Mouse (Mus musculus): ENCODE results near the gene 2010111I01Rik. TPM values are rescaled to one million over a fixed set of nuclear protein-coding genes. Genes with fewer than 3 reads are reported as not detected.
A peak's percentile ranks its signal among the peaks of the same experiment; 100 is the strongest.

2010111I01Rik gene
- total and polyA plus RNA-seq, 3 experiments: 13.3 to 19.8 (median 14.4) TPM

GRCm38 (mm10) chr13:63273859-63274258, 309.2 kb downstream of the 2010111I01Rik start:
- no peak overlapping the region for H3K27ac ChIP-seq (ENCODE audit: insufficient read depth, low read depth)
- H3K79me2 ChIP-seq (replicated peaks; ENCODE audit: control insufficient read depth, extremely low read depth, insufficient read depth, poor library complexity, severe bottlenecking): 0 out of 2 replicates have a peak, but pooled peaks cover 6% of the 10 kb centered on the region
- H3K4me3 ChIP-seq (replicated peaks in 1 of 3; ENCODE audit: low read depth in 2 of 3, low read length in 2 of 3, poor library complexity in 1 of 3): no peak overlapping the region
- H3K4me1 ChIP-seq (ENCODE audit: control insufficient read depth in 1 of 2, insufficient read depth in 2 of 2): peaks cover 3 to 26% of the 10 kb centered on the region in 2 experiments; a peak in 3 of 4 replicates
- dilution Hi-C loops (cut with MboI; ENCODE audit: extremely low pct_ligation_motif_present, extremely low pct_unique_long_range_greater_than_20kb, low sequenced_read_pairs): no loop called here
- H3K9me3 ChIP-seq (replicated peaks; ENCODE audit: low read length): no peaks in the 10 kb centered on the region
- TF ChIP-seq ZNF384 (IDR thresholded peaks at IDR 0.05; ENCODE audit: low read depth, low read length) (no peak), ZMIZ1 (IDR thresholded peaks at IDR 0.05; ENCODE audit: low read depth, low read length) (no peak), IRF4 (IDR thresholded peaks at IDR 0.05; ENCODE audit: low read depth, low read length) (no peak), POLR2A (IDR thresholded peaks at IDR 0.05; ENCODE audit: low read depth, low read length) (no peak), MXI1 (IDR thresholded peaks at IDR 0.05; ENCODE audit: low read depth, low read length) (no peak), CHD2 (IDR thresholded peaks at IDR 0.05; ENCODE audit: low read length) (no peak), ZC3H11A (IDR thresholded peaks at IDR 0.05; ENCODE audit: low read depth, low read length) (no peak), USF1 (IDR thresholded peaks at IDR 0.05; ENCODE audit: low read depth, low read length) (no peak), USF2 (conservative IDR thresholded peaks at IDR 0.05; ENCODE audit: low read depth, low read length) (no peak), PAX5 (IDR thresholded peaks at IDR 0.05; ENCODE audit: low read length) (no peak), TBP (conservative IDR thresholded peaks at IDR 0.05; ENCODE audit: low read depth, low read length) (no peak), BHLHE40 (IDR thresholded peaks at IDR 0.05; ENCODE audit: low read depth, low read length) (no peak)
- H3K27me3 ChIP-seq (replicated peaks): no peaks in the 10 kb centered on the region
- no peak overlapping the region; the same call in 1 of the 2 replicates for H3K9ac ChIP-seq (ENCODE audit: insufficient read depth, low read depth)
- in situ Hi-C loops (cut with MboI; ENCODE audit: low pct_ligation_motif_present, low pct_unique_long_range_greater_than_20kb, low sequenced_read_pairs): no loop called here
- no peak for DNase-seq (ENCODE audit: extremely low read depth)
- peaks cover 0 to 40% of the 10 kb centered on the region in 2 experiments for H3K36me3 ChIP-seq (replicated peaks in 1 of 2; ENCODE audit: control insufficient read depth in 1 of 2, insufficient read depth in 1 of 2, low read length in 1 of 2)
- H3K4me2 ChIP-seq (ENCODE audit: insufficient read depth, low read depth, poor library complexity, severe bottlenecking): no peak overlapping the region

GRCm38 (mm10) chr13:63274488-63275166, 309.9 kb downstream of the 2010111I01Rik start:
- peak; percentile 35 for DNase-seq (ENCODE audit: extremely low read depth)
- Histone ChIP-seq H3K4me1 (ENCODE audit: control insufficient read depth in 1 of 2, insufficient read depth in 2 of 2) (peaks cover 3 to 27% of the 10 kb centered on the region in 2 experiments; a peak in 3 of 4 replicates), H3K4me2 (ENCODE audit: insufficient read depth, low read depth, poor library complexity, severe bottlenecking) (peak overlapping the region; percentile 78), H3K27me3 (replicated peaks) (no peaks in the 10 kb centered on the region), H3K27ac (ENCODE audit: insufficient read depth, low read depth) (peak overlapping the region; percentile 24; the same call in 1 of the 2 replicates), H3K79me2 (replicated peaks; ENCODE audit: control insufficient read depth, extremely low read depth, insufficient read depth, poor library complexity, severe bottlenecking) (0 out of 2 replicates have a peak, but pooled peaks cover 6% of the 10 kb centered on the region), H3K36me3 (replicated peaks in 1 of 2; ENCODE audit: control insufficient read depth in 1 of 2, insufficient read depth in 1 of 2, low read length in 1 of 2) (peaks cover 0 to 40% of the 10 kb centered on the region in 2 experiments), H3K9me3 (replicated peaks; ENCODE audit: low read length) (no peaks in the 10 kb centered on the region), H3K9ac (ENCODE audit: insufficient read depth, low read depth) (peak overlapping the region; percentile 34; the same call in 1 of the 2 replicates), H3K4me3 (replicated peaks in 1 of 3; ENCODE audit: low read depth in 2 of 3, low read length in 2 of 3, poor library complexity in 1 of 3) (no peak overlapping the region)
- dilution Hi-C loops (cut with MboI; ENCODE audit: extremely low pct_ligation_motif_present, extremely low pct_unique_long_range_greater_than_20kb, low sequenced_read_pairs): no loop called here
- in situ Hi-C loops (cut with MboI; ENCODE audit: low pct_ligation_motif_present, low pct_unique_long_range_greater_than_20kb, low sequenced_read_pairs): no loop called here
- TF ChIP-seq E2F4 (IDR thresholded peaks at IDR 0.05; ENCODE audit: insufficient replicate concordance, low read depth, low read length): no peak
- no peak for TF ChIP-seq SMC3 (IDR thresholded peaks at IDR 0.05; ENCODE audit: low read depth, low read length)
- 0 out of 2 replicates have a peak, but pooled peaks have one; percentile 51 for TF ChIP-seq RCOR1 (conservative IDR thresholded peaks at IDR 0.05; ENCODE audit: low read depth, low read length)
- no peak for TF ChIP-seq TBP (conservative IDR thresholded peaks at IDR 0.05; ENCODE audit: low read depth, low read length)
- TF ChIP-seq CHD1 (IDR thresholded peaks at IDR 0.05; ENCODE audit: low read depth, low read length): peak; percentile 80
- TF ChIP-seq KAT2A (IDR thresholded peaks at IDR 0.05; ENCODE audit: insufficient replicate concordance, low read length): no peak
- no peak for TF ChIP-seq MAZ (IDR thresholded peaks at IDR 0.05; ENCODE audit: low read depth, low read length)
- no peak for TF ChIP-seq GABPA (IDR thresholded peaks at IDR 0.05; ENCODE audit: insufficient replicate concordance, low read depth, low read length)
- no peak for TF ChIP-seq NRF1 (IDR thresholded peaks at IDR 0.05; ENCODE audit: low read depth, low read length)
- TF ChIP-seq HCFC1 (IDR thresholded peaks at IDR 0.05; ENCODE audit: low read depth, low read length): no peak
- no peak for TF ChIP-seq POLR2AphosphoS2 (IDR thresholded peaks at IDR 0.05; ENCODE audit: low read depth, low read length)
- TF ChIP-seq ZMIZ1 (IDR thresholded peaks at IDR 0.05; ENCODE audit: low read depth, low read length): no peak
- TF ChIP-seq POLR2A (IDR thresholded peaks at IDR 0.05; ENCODE audit: low read depth, low read length): no peak
- TF ChIP-seq EP300 (IDR thresholded peaks at IDR 0.05; ENCODE audit: low read length): peak; percentile 95
- no peak for TF ChIP-seq CTCF (conservative IDR thresholded peaks at IDR 0.05 in 1 of 2, IDR thresholded peaks at IDR 0.05 in 1 of 2; ENCODE audit: low read depth in 2 of 2, low read length in 2 of 2)
- peak; percentile 93 for TF ChIP-seq JUN (IDR thresholded peaks at IDR 0.05; ENCODE audit: insufficient read depth, low read depth, low read length)
- no peak for TF ChIP-seq USF1 (IDR thresholded peaks at IDR 0.05; ENCODE audit: low read depth, low read length)
- TF ChIP-seq IRF4 (IDR thresholded peaks at IDR 0.05; ENCODE audit: low read depth, low read length): peak; percentile 96
- no peak for TF ChIP-seq PAX5 (IDR thresholded peaks at IDR 0.05; ENCODE audit: low read length)
- peak; percentile 78 for TF ChIP-seq TCF12 (IDR thresholded peaks at IDR 0.05; ENCODE audit: low read depth, low read length)
- TF ChIP-seq JUND (conservative IDR thresholded peaks at IDR 0.05; ENCODE audit: low read depth, low read length): peak; percentile 92
- no peak; the same call in none of the 2 replicates for TF ChIP-seq RAD21 (IDR thresholded peaks at IDR 0.05; ENCODE audit: low read depth, low read length)
- TF ChIP-seq UBTF (IDR thresholded peaks at IDR 0.05; ENCODE audit: low read depth, low read length): no peak
- TF ChIP-seq MAX (IDR thresholded peaks at IDR 0.05; ENCODE audit: low read length): peak; percentile 79
- TF ChIP-seq MXI1 (IDR thresholded peaks at IDR 0.05; ENCODE audit: low read depth, low read length): peak; percentile 30; the same call in 1 of the 2 replicates
- TF ChIP-seq ELF1 (IDR thresholded peaks at IDR 0.05; ENCODE audit: low read depth, low read length): no peak

Data from CH12.LX (cell line).